Mouse (Mus musculus) lung, adult 2 months (tissue): ENCODE results near the gene Bcl9l. TPM values are rescaled to one million over a fixed set of nuclear protein-coding genes. Genes with fewer than 3 reads are reported as not detected.
A peak's percentile ranks its signal among the peaks of the same experiment; 100 is the strongest.

Experiments
- DNase-seq: peaks from one replicate; pipeline ENCODE4 v3.0.0; 2022
- H3K4me1 ChIP-seq: fragments of 200-500 bp; 2 replicates; pipeline ENCODE4 v1.6.1; 2011; ENCODE audit warnings: low read length; ENCODE audit not compliant: control insufficient read depth, insufficient read depth
- H3K4me3 ChIP-seq: fragments of 200-500 bp; replicated peaks from 2 replicates; pipeline ENCODE3; 2011; ENCODE audit warnings: low read depth, mild to moderate bottlenecking, control low read depth, low read length; ENCODE audit errors: extremely low read depth
- CTCF ChIP-seq: fragments of 200-500 bp; IDR thresholded peaks from 2 replicates; pipeline ENCODE4 v1.5.1; 2011; ENCODE audit warnings: mild to moderate bottlenecking, low read length, control low read depth; ENCODE audit not compliant: insufficient read depth
- POLR2A ChIP-seq: fragments of 200-500 bp; IDR thresholded peaks from 2 replicates; pipeline ENCODE4 v1.6.1; 2011; ENCODE audit warnings: low read depth, mild to moderate bottlenecking, control low read depth, low read length, borderline replicate concordance; ENCODE audit errors: extremely low read depth
- WGBS: fragments of 180-500 bp; shearing (Covaris S2); methylation state at CpG from one replicate; pipeline ENCODE4 v1.1.7; 2018; 5-methylcytosine and 5-hydroxymethylcytosine counted together
- polyA plus RNA-seq: library from polyadenylated mRNA; depleted of rRNA; stranded (reverse); fragments of >200 nt; gene quantifications from 2 replicates; pipeline ENCODE4 v1.2.3, GENCODE M21; 2012

The Bcl9l gene
- polyA plus RNA-seq, 1 experiment = 69.0 TPM

DNA sequence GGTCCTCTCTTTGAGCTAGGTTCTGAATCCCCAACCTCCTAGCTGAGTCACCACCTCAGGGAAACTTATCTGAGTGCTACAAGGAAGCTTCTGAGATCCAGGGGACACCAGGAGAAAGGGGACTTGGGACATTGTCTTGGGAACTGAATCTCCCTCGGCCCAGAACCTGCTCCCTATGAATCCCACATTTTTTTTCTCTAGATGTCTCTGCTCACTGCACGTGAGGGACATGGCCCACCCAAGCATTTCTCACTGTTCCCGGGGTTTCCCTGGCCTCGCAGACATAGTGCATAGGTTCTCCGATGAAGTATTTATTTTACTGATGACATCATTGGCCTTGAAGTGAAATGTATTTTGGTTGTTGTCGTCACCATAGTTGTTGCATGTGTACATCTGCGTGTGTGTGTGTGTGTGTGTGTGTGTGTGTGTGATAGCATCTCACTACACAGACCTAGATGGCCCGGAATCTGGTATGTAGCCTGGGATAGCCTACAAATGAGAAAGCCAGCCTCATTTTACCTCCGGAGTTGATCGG lies 13.3 kb downstream of the Bcl9l start:
- TF ChIP-seq CTCF = no peak
- no peak for TF ChIP-seq POLR2A
- DNase-seq = peak; percentile 5
- peaks cover 66% of the 10 kb centered on the region for H3K4me1 ChIP-seq
- 52% methylated on average over 10 of the region's 10 CpGs for WGBS
- no peak overlapping the region for H3K4me3 ChIP-seq

DNA sequence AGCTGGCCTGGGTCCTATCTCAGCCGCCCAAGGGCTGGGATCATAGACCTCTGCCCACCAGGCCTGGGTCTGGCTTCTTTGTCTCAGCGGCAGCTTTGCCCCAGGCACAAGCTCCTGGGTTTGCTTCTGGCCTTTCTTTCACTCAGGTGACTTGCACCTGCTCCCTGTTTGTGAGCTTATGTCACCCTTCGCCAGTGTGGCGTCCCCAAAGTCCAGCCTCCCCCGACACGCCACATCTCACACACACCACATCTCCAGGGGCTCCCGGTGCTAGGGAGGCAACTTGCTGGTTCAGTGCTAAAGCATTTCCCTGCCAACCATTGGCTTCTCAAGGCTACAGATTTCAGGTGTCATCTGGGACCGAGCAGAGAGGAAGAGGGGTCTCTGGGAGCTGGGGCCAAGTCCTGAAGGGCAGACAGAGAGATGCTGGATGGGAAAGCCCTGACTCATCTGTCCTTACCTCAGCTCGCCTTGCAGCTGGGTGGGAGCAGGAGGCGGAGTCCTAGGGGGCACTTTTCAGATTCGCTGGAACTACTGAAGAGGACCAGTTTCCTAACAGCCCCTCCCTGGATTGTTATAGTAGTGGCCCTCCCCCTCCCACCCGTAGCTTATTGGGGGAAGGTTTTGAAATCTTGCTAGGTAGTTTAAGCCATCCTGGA lies 14.3 kb downstream of the Bcl9l start:
- H3K4me3 ChIP-seq = no peak overlapping the region
- WGBS = 54% methylated on average over 12 of the region's 12 CpGs
- TF ChIP-seq POLR2A (no peak), CTCF (no peak)
- peaks cover 73% of the 10 kb centered on the region for H3K4me1 ChIP-seq
- peak; percentile 13 for DNase-seq

DNA sequence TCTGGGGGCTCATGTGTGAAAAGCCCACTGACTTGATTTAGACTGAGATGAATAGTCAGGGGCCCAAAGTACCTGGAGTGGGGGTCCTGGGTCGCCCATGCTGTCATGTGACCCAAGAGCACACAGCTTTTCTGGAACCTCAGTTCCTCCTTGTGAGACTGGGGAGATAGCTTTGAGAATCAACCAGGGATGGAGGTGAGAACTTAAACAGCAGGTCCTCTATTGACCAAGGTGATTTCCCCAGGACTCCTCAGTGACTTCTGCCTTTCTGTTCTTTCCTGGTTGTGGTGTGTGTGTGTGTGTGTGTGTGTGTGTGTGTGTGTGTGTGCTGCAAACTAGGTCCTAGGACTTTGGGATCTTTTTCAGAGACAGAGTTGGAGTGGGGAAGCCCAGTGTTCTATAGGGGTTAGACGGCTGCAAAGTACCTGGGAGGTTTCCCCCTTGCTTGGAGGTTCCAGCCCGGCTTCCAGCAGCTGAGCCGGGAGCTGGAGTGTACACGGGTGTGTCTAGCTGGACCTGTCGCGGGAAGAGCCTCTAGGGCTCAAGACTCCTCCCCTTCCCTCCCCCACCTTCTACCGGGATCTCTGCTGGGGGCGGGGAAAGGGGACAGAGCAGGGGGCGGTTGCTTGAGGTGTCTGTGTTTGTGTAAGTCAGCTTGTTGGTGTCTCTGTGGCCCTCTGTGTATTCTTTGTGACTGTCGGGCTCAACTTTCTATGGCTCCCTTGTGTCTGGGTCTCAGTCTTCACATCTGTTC lies 15.2 kb downstream of the Bcl9l start:
- Histone ChIP-seq H3K4me3 (peak overlapping the region; percentile 40), H3K4me1 (peaks cover 69% of the 10 kb centered on the region)
- TF ChIP-seq POLR2A (0 out of 2 replicates have a peak, but pooled peaks have one; percentile 16), CTCF (no peak)
- 4% methylated on average over 11 of the region's 11 CpGs for WGBS
- peak; percentile 61 for DNase-seq

DNA sequence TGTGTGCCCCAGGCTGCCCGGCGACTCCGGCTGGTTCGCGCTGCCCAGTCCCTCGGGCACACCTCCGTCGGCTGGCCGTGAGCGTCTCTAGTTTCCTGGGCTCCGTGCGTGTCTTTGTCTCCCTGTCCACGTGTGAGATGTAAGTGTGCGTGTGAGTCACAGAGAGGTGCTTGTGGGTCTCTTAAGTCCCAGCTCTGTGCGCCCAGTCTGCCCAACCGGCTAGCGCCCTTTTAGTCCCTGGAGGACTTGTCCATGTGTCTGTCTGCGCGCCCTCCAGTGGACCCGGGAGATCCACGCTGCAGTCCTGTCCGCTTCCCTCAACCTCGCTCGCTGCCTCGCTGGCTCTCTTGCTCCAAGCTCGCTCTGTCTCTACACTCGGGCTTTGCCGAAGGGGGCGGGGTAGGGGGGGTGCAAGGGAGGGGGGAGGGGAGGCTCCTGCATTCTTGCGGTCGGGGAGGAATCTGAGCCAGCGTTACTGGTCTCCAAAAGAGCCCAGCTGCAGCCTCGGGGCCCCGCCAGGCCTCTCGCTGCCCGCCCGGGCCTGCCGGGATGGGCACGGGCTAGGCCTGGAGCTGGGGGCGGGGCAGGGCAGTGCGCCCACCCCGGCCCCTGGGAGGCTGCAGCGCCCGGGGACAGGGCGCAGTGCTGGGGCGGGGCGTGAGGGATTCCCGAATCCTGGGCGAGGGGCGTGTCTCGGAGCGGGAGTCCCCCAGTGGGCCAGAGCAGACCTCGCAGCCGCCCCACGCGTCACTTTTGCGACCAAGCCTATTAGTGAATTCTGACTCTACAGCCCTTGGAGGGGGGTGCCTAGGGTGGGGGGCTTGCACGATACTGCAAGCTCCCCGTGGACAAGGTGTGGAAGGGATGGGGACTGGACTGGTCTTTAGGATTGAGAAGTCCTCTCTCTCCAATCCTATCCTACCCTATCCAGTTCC lies 16.1 kb downstream of the Bcl9l start:
- Histone ChIP-seq H3K4me3 (peak overlapping the region; percentile 40), H3K4me1 (peaks cover 60% of the 10 kb centered on the region)
- under 1% methylated on average over 58 of the region's 59 CpGs for WGBS
- TF ChIP-seq POLR2A (peak; percentile 31; the same call in 1 of the 2 replicates), CTCF (peak; percentile 46)
- peak; percentile 79 for DNase-seq

DNA sequence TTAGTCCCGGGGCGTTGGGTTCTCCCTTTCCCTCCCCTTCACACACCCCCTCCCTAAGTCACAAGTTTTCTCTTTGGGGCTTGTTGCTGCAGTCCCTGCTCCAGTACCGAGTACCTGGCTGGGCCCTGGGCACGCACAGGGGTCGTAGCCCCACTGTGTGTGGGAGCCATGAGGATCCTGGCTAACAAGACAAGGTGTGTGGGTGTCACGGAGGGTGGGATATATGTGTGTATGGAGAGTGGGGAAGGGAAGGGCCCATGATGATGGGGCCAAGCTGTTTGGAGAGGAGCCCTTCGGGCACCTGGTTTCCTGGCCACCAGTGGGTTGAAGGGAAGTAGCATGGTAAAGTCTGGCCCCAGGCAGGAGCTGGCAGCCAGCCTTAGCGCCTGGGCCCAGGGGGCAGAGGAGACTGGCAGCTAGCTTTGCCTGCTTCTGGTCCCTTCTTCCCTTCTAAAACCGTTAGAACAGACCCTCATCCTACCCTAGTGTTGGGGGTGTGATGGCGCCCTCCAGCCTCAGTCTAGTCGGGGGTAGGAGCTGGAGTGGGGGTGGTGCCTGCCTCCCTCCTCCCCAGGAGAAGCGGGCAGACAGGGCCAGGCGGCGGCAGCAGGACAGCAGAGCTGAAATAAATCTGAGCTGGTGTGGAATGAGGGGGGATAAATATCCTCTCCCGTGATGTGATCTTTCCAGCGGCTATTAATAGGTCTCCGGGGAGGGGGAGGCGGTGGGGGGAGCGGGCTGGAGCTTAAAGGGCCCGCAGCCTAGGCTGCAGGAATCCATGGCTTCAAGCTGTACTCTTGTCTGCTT lies 16.9 kb downstream of the Bcl9l start:
- TF ChIP-seq CTCF (no peak), POLR2A (peak; percentile 20; the same call in 1 of the 2 replicates)
- Histone ChIP-seq H3K4me3 (peak overlapping the region; percentile 30), H3K4me1 (peaks cover 51% of the 10 kb centered on the region)
- peak; percentile 44 for DNase-seq
- 17% methylated on average over 20 of the region's 20 CpGs for WGBS

DNA sequence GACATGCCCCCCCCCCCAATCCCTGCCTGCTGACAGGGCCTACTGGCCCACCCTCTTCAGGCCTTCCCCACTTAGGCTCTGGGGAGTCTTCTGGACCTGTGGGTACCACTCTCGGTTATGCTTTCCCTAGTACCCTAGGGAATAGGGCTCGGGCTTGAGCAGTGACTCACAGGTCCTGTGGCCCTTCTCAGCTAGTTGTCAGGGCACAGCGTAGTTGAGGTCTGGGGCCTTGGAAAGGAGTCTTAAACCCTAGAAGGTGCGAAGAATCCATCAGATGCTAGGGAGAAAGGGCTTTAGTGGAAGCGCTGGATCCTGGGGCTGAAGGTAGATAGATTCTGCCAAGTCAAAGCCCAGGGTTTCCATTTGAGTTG lies 17.5 kb downstream of the Bcl9l start:
- Histone ChIP-seq H3K4me3 (no peak overlapping the region), H3K4me1 (peaks cover 45% of the 10 kb centered on the region)
- WGBS = 42% methylated on average over 5 of the region's 5 CpGs
- TF ChIP-seq CTCF (no peak), POLR2A (no peak)
- DNase-seq = no peak

DNA sequence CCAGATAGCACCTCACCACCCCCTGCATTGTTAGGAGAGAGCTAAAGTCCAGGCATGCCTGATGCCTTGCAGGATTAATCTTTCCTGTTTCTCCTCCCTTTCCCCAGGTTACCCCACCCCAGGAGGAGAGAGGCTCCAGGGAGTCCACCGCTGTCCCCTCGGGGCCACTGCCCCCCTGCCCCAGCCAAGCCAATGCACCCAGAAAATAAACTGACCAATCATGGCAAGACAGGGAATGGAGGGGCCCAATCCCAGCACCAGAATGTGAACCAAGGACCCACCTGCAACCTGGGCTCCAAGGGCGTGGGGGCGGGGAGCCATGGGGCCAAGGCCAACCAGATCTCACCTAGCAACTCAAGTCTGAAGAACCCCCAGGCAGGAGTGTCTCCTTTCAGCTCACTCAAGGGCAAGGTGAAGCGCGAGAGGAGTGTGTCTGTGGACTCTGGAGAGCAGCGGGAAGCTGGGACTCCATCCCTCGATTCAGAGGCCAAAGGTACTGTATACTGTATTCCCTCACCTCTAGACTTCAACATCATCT lies 18.1 kb downstream of the Bcl9l start:
- no peak for TF ChIP-seq POLR2A
- 60% methylated on average over 8 of the region's 8 CpGs for WGBS
- no peak overlapping the region for H3K4me3 ChIP-seq
- H3K4me1 ChIP-seq = peaks cover 40% of the 10 kb centered on the region
- peak; percentile 32 for DNase-seq

DNA sequence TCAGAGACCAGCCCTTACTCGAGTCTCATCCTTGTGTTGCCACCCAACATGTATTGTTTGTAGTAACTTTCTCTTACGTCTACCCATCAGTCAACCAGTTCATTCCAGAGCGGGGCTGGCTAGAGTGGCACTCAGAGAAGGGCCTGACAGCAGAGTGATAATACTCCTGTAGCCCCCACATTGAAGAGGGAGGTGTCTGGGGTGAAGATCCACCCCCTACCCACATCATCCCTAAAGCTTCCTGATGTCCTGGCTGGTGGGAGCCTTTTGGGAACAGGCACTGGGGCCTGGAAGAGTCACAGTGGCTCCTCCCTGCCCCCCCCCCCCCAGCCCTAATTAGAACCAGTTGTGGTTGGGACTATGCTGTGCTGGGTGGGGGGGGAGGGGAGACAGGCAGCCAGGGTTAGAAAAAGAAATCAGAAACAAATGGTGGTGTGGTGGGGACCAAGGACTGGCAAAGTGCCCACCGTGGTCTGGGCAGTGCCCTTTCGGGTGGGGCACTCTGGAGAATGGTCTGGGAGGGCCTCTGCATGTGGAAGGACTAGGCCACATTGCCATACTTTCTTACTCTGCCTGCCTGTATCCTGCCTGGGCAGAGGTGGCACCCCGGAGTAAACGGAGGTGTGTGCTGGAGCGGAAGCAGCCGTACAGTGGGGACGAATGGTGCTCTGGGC lies 18.7 kb downstream of the Bcl9l start:
- no peak overlapping the region for H3K4me3 ChIP-seq
- H3K4me1 ChIP-seq = peaks cover 38% of the 10 kb centered on the region
- 36% methylated on average over 10 of the region's 10 CpGs for WGBS
- DNase-seq = peak; percentile 21
- TF ChIP-seq POLR2A (no peak), CTCF (no peak)
